Mouse (Mus musculus) limb, embryonic 10.5 days (tissue): ENCODE measurements around the gene Cenpv. TPM values are rescaled to one million over a fixed set of nuclear protein-coding genes. Genes with fewer than 3 reads are reported as not detected.

Source experiments
- DNase-seq: peaks from one replicate; pipeline ENCODE4 v3.0.0-alpha.2; 2017; ENCODE audit warnings: low spot score
- H3K27ac ChIP-seq: fragments of 300-500 bp; sonication (generic); 2 replicates; pipeline ENCODE4 v1.5.1; 2016; ENCODE audit warnings: mild to moderate bottlenecking
- H3K27me3 ChIP-seq: fragments of 300-500 bp; sonication (generic); 2 replicates; pipeline ENCODE4 v1.6.1; 2016; ENCODE audit warnings: low read depth, mild to moderate bottlenecking; ENCODE audit not compliant: poor library complexity, severe bottlenecking
- H3K36me3 ChIP-seq: fragments of 300-500 bp; sonication (generic); 2 replicates; pipeline ENCODE4 v1.6.1; 2016; ENCODE audit warnings: mild to moderate bottlenecking, moderate library complexity
- H3K4me1 ChIP-seq: fragments of 300-500 bp; sonication (generic); 2 replicates; pipeline ENCODE4 v1.6.1; 2016
- H3K4me3 ChIP-seq: fragments of 300-500 bp; sonication (generic); 2 replicates; pipeline ENCODE4 v1.5.1; 2016; ENCODE audit warnings: mild to moderate bottlenecking, moderate library complexity
- H3K9me3 ChIP-seq: fragments of 300-500 bp; sonication (generic); replicated peaks from 2 replicates; pipeline ENCODE4 v1.6.1; 2016; ENCODE audit warnings: mild to moderate bottlenecking
- WGBS: fragments of 180-500 bp; shearing (Covaris S2); methylation state at CpG from one replicate; pipeline ENCODE4 v1.1.7; 2016; 5-methylcytosine and 5-hydroxymethylcytosine counted together
- polyA plus RNA-seq: library from polyadenylated mRNA; unstranded; fragments of >200 nt; fragmentation: Nextera tagmentation; extraction: Ambion mirVana; gene quantifications from 2 replicates; pipeline ENCODE4 v1.2.1, GENCODE M21; 2016

Cenpv gene
- 35.0 and 42.2 TPM in 2 replicates for polyA plus RNA-seq

- H3K4me1 ChIP-seq = peaks cover 24% of the 10 kb centered on the region
- no peak for DNase-seq
- peak within 1 kb of the TSS; percentile 95 for H3K27ac ChIP-seq
- peak within 1 kb of the TSS; percentile 87 for H3K4me3 ChIP-seq
- 6% methylated on average over 57 of the region's 57 CpGs for WGBS
- H3K36me3 ChIP-seq = peaks cover 9% of the 10 kb centered on the region
- no peaks in the 10 kb centered on the region for H3K9me3 ChIP-seq
- H3K27me3 ChIP-seq = peaks cover 36% of the 10 kb centered on the region
These were observed at the start of gene Cenpv for GRCm38 (mm10) chr11:62539089-62539890. Gene Cenpv (minus strand): TSS chr11:62539261.

- WGBS = 91% methylated on average over 5 of the region's 5 CpGs
- no peaks in the 10 kb centered on the region for H3K36me3 ChIP-seq
- H3K9me3 ChIP-seq = no peaks in the 10 kb centered on the region
- H3K27me3 ChIP-seq = no peaks in the 10 kb centered on the region
- peaks cover 11% of the 10 kb centered on the region for H3K4me1 ChIP-seq
- no peak for DNase-seq
- no peak overlapping the region for H3K4me3 ChIP-seq
- no peak overlapping the region for H3K27ac ChIP-seq
These were observed 48.0 kb upstream of the Cenpv start for GRCm38 (mm10) chr11:62587034-62587433.

DNA sequence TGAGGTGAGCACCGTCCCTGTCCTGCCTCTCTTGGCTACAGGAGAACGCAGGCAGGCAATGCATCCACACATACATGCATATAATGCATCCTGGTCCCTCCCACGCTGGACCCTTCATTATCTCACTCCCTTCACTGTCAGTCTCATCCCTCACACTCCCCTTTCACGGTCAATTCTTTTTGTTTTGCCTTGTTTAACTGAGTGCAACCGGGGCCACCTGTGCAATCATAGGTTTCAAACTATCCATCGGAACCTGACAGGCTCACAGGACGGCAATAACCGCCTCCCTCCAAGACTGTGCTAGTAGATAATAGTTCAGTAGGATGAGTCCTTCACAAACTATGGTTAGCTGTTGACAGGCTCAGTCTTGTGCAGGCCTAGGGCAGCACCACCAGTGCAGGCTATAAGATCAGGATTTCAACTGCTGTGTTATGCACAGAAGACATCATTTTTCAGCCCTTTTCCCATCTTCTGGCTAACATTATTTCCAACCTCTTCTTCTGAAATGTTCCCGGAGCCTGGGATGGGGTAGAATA, 45.7 kb upstream of the Cenpv start:
- 85% methylated on average over 9 of the region's 9 CpGs for WGBS

DNA sequence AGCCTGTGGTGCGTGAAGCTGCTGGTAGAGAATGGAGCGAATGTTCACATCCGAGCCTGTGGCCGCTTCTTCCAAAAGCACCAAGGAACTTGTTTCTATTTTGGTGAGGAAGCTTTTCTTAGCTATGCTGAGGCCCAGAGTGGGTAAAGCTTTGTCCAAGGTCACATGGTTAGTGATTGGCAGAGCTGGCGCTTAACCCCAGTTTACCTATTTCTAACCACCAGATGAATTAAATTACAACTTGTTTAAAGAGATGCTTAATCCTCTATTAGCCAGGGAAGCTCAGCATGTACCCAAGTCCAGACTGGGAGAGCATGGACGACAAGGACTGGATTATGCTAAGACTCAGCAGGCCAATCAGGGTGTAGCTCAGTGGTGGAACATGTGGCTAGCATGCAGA, 44.0 kb upstream of the Cenpv start:
- Histone ChIP-seq H3K27ac (no peak overlapping the region), H3K9me3 (no peaks in the 10 kb centered on the region), H3K36me3 (no peaks in the 10 kb centered on the region), H3K27me3 (peaks cover 8% of the 10 kb centered on the region; the same call in 1 of the 2 replicates), H3K4me1 (no peaks in the 10 kb centered on the region), H3K4me3 (no peak overlapping the region)
- DNase-seq = no peak
- WGBS = 87% methylated on average over 6 of the region's 6 CpGs

More for the DNA sequence above, 45.7 kb upstream of the Cenpv start:
- no peaks in the 10 kb centered on the region for H3K27me3 ChIP-seq
- H3K27ac ChIP-seq = no peak overlapping the region
- H3K36me3 ChIP-seq = no peaks in the 10 kb centered on the region
- H3K4me1 ChIP-seq = no peaks in the 10 kb centered on the region
- no peaks in the 10 kb centered on the region for H3K9me3 ChIP-seq
- DNase-seq = no peak
- H3K4me3 ChIP-seq = no peak overlapping the region

DNA sequence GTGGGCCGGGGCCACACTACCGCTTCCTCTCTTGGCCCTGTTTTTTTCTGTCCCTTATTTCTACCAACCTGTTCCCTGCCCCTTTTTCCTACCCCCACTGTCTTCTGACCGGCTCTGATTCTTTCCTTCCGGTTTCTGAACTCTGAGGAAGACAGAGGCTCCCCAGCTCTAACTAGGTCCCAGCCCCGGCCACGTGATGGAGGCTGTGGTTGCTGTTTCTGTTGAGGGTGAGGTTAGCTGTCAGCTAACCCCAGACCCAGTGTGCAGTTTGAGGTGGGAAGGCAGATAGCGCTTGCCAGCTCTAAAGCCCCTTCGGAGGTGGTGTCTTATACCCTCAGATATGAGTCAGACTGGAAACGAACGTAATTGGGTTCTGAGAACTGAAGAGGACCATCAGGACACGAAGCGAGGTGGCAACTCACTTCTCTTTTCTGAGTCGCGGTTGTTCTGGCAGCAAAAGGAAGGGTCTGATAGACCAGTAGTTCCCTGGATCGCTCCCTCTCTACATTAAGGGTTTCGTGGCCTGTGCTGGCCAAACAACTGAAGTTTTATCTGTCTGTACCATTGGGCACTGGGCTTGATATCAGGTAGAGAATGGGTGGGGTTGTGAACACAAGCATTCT, 37.6 kb upstream of the Cenpv start:
- H3K27me3 ChIP-seq = peaks cover 30% of the 10 kb centered on the region
- 64% methylated on average over 16 of the region's 16 CpGs for WGBS
- H3K4me1 ChIP-seq = peaks cover 13% of the 10 kb centered on the region
- H3K36me3 ChIP-seq = no peaks in the 10 kb centered on the region
- no peaks in the 10 kb centered on the region for H3K9me3 ChIP-seq
- H3K27ac ChIP-seq = no peak overlapping the region
- peak overlapping the region; percentile 58 for H3K4me3 ChIP-seq
- DNase-seq = no peak

DNA sequence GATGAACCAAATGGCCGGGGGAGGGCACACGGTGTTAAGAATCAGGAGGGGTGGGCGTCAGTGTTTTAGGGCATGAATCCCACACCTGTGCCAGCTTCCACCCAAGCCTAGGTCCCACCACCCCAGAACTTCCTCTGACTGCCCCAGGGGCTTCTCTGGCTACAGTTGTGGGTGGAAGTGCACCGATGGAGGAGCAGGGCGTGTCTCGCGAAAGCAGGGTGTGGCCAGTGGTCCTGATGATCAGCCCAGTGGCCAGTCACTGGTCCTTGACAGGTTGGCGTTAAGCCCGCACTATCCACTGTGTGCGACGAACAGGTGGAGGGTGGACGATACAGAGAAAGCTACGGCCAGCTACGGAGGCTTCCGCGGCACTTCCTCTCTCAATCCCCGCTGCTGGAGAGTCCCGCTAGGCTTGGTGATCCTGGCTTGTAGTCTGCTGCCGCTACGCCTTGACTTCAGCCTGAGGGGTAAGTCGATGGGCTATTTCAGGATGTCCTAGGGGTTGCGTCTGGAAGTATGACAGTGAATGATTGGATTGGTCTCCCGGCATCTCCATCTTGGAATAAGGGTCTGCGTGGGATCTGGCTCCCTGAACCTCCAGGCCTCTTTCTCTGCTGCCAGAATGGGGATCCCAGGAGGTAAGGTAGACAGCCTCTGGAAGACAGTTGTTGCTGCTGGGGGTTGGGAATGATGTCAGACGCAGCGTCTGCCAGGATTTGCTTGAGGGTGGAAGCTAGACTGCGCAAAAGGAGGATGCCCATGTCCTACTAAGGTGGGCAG, 36.8 kb upstream of the Cenpv start:
- WGBS = 8% methylated on average over 27 of the region's 27 CpGs
- H3K27ac ChIP-seq = no peak overlapping the region
- DNase-seq = peak; percentile 48
- peaks cover 13% of the 10 kb centered on the region for H3K4me1 ChIP-seq
- H3K4me3 ChIP-seq = peak overlapping the region; percentile 58
- no peaks in the 10 kb centered on the region for H3K36me3 ChIP-seq
- peaks cover 30% of the 10 kb centered on the region for H3K27me3 ChIP-seq
- H3K9me3 ChIP-seq = no peaks in the 10 kb centered on the region

DNA sequence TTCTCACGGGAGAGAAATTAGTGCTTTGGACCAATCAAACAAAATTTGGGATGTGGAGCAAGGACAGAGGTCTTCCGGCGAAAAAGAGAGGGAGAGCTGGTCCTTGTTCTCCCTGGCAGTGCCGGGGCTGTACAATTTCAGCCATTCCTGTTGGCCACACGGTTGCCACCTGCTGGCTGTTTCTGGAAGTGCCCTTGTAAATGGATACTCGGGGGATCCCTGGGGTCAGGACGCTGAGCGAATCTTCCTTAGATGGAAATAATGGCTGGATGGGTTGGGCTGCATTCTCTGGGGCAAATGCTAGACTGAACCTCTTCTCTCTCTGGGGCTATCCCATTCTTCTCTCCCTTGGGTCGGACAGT, 36.2 kb upstream of the Cenpv start:
- no peaks in the 10 kb centered on the region for H3K36me3 ChIP-seq
- DNase-seq = peak; percentile 91
- peaks cover 30% of the 10 kb centered on the region for H3K27me3 ChIP-seq
- WGBS = 7% methylated on average over 9 of the region's 9 CpGs
- H3K4me3 ChIP-seq = peak overlapping the region; percentile 58
- H3K27ac ChIP-seq = no peak overlapping the region
- H3K4me1 ChIP-seq = peaks cover 13% of the 10 kb centered on the region
- no peaks in the 10 kb centered on the region for H3K9me3 ChIP-seq

DNA sequence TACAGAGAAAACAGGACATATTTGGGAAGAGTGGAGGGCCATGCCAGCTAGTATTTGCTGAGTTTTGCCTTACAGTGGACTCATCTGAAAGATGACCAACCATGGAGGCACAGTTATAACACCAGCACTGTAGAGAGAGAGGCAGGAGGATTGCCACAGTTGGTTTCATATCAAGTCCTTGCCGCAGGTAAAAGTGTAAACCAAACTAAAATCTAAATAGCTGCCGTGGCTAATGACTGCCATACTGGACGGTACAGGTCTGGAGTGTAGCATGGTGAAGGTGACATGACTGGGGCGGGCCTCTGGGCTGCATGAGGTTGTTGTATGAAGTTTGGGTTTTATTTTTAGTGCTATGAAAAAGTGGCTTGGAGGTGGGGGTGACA, 35.6 kb upstream of the Cenpv start:
- WGBS = 86% methylated on average over 4 of the region's 4 CpGs
- peaks cover 30% of the 10 kb centered on the region for H3K27me3 ChIP-seq
- no peaks in the 10 kb centered on the region for H3K9me3 ChIP-seq
- H3K4me3 ChIP-seq = no peak overlapping the region
- DNase-seq = no peak
- no peak overlapping the region for H3K27ac ChIP-seq
- H3K36me3 ChIP-seq = no peaks in the 10 kb centered on the region
- H3K4me1 ChIP-seq = peaks cover 13% of the 10 kb centered on the region

DNA sequence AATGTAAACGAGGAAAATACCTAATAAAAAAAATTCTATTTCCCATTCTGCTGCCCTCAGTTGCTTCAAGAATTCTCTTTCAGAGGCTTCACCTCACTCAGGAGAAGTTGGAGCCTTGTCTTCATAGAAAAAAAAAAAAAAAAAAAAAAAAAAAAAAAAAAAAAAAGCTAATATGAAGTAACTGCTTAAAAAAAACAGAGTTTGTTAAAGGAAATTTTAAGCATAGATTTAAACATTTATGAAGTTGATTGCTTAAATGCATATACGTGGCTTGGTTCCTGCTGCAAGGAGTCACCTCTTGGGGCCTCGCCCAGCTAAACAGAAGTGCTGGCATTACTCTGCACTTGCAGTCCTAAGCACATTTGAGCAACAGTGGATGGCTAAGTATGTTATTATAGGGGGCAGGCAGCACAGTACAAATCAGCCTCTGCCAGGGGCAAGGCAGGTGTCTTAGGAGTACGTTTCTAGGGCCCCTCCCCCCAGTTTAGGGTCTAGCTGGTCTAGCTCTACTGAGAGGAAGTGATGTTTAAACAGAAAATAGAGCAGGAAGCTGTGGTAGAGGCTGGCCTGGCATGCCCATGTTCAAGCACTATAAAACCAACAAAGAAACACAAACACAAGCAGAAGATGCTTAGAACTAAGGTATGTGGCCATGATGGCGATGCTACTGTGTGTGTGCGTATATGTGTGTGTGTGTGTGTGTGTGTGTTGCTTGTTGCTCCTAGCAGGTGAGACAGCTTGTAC, 35.1 kb upstream of the Cenpv start, which contains the start of gene Trpv2:
Trpv2 (plus strand) TSS at position 528 of the 744 bp plus-strand sequence.
- H3K4me3 ChIP-seq = peak within 1 kb of the TSS; percentile 58
- peaks cover 13% of the 10 kb centered on the region for H3K4me1 ChIP-seq
- no peak within 1 kb of the TSS for H3K27ac ChIP-seq
- WGBS = 82% methylated on average over 6 of the region's 6 CpGs
- no peaks in the 10 kb centered on the region for H3K9me3 ChIP-seq
- no peaks in the 10 kb centered on the region for H3K36me3 ChIP-seq
- no peak for DNase-seq
- peaks cover 30% of the 10 kb centered on the region for H3K27me3 ChIP-seq

DNA sequence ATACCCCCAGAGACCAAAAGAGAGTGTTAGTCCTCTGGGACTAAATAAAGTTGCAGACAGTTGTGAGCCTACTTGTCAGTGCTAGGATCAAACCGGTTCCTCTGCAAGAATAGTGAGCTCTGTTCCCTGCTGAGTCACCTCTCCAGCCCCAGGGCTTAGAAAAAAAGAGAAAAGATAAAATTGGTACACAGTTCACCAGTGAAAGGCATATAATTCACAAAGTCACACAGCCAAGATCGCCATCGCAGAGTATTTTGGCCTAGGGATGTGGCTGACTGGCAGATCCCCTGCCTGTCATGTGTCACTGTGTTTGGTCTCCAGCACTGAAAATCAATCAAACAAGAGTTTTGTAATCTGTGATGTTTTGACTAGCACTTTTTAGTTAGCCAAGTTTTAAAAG, 29.2 kb upstream of the Cenpv start:
- H3K36me3 ChIP-seq = no peaks in the 10 kb centered on the region
- no peak overlapping the region for H3K4me3 ChIP-seq
- H3K4me1 ChIP-seq = peaks cover 6% of the 10 kb centered on the region
- no peaks in the 10 kb centered on the region for H3K27me3 ChIP-seq
- no peak for DNase-seq
- H3K27ac ChIP-seq = no peak overlapping the region
- 77% methylated on average over 3 of the region's 3 CpGs for WGBS
- no peaks in the 10 kb centered on the region for H3K9me3 ChIP-seq

DNA sequence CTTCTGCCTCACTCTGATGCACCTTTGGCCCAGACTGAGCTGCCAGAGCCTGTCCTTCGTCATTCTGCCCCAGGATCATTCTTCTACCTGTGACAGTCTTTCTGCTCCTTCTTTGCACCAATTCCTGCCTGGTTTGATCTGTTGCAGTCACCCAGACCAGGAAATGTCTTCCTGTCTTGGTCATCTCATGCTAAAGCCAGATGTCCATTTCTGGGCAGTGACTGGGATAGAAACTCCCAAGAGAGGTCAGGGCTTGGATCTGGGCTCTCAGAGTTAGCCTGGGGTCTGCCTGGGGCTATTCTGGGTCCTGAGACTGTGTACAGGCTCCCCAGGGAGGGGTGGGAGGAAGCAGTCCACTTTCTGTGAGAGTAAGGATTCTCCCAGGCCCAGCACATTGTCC, 27.1 kb upstream of the Cenpv start:
- no peak overlapping the region; the same call in 1 of the 2 replicates for H3K27ac ChIP-seq

GRCm38 (mm10) chr11:62565747-62566146, 26.7 kb upstream of the Cenpv start:
- 0 out of 2 replicates have a peak, but pooled peaks cover 7% of the 10 kb centered on the region for H3K27me3 ChIP-seq
- no peaks in the 10 kb centered on the region for H3K9me3 ChIP-seq
- no peak for DNase-seq
- 73% methylated on average over 7 of the region's 7 CpGs for WGBS
- H3K4me3 ChIP-seq = no peak overlapping the region
- H3K36me3 ChIP-seq = no peaks in the 10 kb centered on the region
- peaks cover 9% of the 10 kb centered on the region for H3K4me1 ChIP-seq
- H3K27ac ChIP-seq = no peak overlapping the region

More for the DNA sequence above, 27.1 kb upstream of the Cenpv start:
- no peak for DNase-seq
- H3K27me3 ChIP-seq = 0 out of 2 replicates have a peak, but pooled peaks cover 4% of the 10 kb centered on the region
- H3K4me1 ChIP-seq = peaks cover 6% of the 10 kb centered on the region
- WGBS = 58% methylated on average over 1 of the region's 1 CpGs
- H3K36me3 ChIP-seq = no peaks in the 10 kb centered on the region
- no peaks in the 10 kb centered on the region for H3K9me3 ChIP-seq
- H3K4me3 ChIP-seq = no peak overlapping the region
